Mouse (Mus musculus): ENCODE data around the gene Hrc. TPM values are rescaled to one million over a fixed set of nuclear protein-coding genes. Genes with fewer than 3 reads are reported as not detected.
A peak's percentile ranks its signal among the peaks of the same experiment; 100 is the strongest.

The Hrc gene
- polyA plus RNA-seq (2015; fragmentation: Nextera tagmentation; extraction: Ambion mirVana), result 6.5 and 15.1 TPM in 2 replicates

DNA sequence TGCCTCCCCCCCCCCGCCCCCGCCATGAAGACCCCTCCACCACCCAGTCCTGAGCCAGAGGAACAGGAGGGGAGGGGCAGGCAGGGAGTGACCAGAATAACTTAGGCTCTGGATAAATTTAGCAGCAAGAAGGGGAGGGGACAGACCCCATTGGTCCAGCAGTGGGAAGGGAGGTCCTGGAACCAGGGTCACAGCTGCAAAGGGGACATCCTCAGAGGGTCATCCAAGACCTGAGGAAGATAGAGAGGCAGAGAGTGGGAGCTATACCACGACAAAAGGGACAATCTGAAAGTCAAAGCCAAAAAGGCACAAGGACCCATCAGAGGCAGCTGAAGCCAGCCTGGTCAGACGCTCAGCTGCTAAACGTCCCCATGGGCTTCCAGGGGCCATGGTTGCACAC, at the start of gene Hrc:
Gene Hrc (plus strand): TSS at position 235 of the 400 bp plus-strand sequence.
- Histone ChIP-seq H3K4me1 (peaks cover 55% of the 10 kb centered on the region), H3K9ac (no peak within 1 kb of the TSS), H3K27ac (peak within 1 kb of the TSS; percentile 93), H3K4me2 (peak within 1 kb of the TSS; percentile 86), H3K27me3 (0 out of 2 replicates have a peak, but pooled peaks cover 3% of the 10 kb centered on the region), H3K4me3 (peak within 1 kb of the TSS; percentile 72; the same call in 1 of the 2 replicates), H3K36me3 (peaks cover 4% of the 10 kb centered on the region; the same call in 1 of the 2 replicates), H3K9me3 (no peaks in the 10 kb centered on the region)
- ATAC-seq (ENCODE audit: insufficient number of reproducible peaks, low FRiP score, low TSS enrichment, low read depth), result no peak
- WGBS, result 31% methylated on average over 5 of the region's 5 CpGs

DNA sequence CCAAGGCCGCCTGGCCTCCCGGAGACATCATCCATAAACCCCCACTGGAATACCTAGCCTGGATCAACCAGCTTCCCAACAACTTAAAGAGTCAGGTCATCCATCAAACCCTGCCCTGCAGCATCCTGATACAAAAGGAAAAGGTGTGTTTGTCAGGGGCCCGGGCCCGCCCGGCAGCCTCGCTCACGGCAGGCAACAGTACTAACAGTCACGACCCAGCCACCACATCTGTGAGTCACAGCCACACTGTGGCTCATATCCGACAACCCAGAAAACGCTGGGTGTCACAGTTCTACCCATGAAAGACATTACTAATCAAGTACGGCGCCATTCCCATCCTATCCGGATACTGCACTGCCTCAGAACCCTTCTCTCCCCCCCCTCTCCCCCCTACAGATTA, 48.6 kb upstream of the Hrc start:
- H3K4me2 ChIP-seq, result no peak overlapping the region
- H3K27ac ChIP-seq, result no peak overlapping the region
- H3K4me3 ChIP-seq, result no peak overlapping the region
- no peaks in the 10 kb centered on the region for H3K27me3 ChIP-seq
- H3K36me3 ChIP-seq, result no peaks in the 10 kb centered on the region
- no peak overlapping the region for H3K9ac ChIP-seq
- WGBS, result 79% methylated on average over 13 of the region's 13 CpGs
- no peaks in the 10 kb centered on the region for H3K9me3 ChIP-seq
- ATAC-seq (ENCODE audit: insufficient number of reproducible peaks, low FRiP score, low TSS enrichment, low read depth), result no peak
- H3K4me1 ChIP-seq, result no peaks in the 10 kb centered on the region

- Histone ChIP-seq H3K36me3 (no peaks in the 10 kb centered on the region), H3K27ac (no peak overlapping the region), H3K9me3 (no peaks in the 10 kb centered on the region), H3K27me3 (peaks cover 5% of the 10 kb centered on the region; the same call in 1 of the 2 replicates), H3K4me1 (peaks cover 4% of the 10 kb centered on the region; the same call in 1 of the 2 replicates), H3K9ac (no peak overlapping the region), H3K4me3 (no peak overlapping the region), H3K4me2 (no peak overlapping the region)
- ATAC-seq (ENCODE audit: insufficient number of reproducible peaks, low FRiP score, low TSS enrichment, low read depth), result no peak
- 57% methylated on average over 1 of the region's 1 CpGs for WGBS
Observed at GRCm38 (mm10) chr7:45296626-45297025, 38.5 kb upstream of the Hrc start.

DNA sequence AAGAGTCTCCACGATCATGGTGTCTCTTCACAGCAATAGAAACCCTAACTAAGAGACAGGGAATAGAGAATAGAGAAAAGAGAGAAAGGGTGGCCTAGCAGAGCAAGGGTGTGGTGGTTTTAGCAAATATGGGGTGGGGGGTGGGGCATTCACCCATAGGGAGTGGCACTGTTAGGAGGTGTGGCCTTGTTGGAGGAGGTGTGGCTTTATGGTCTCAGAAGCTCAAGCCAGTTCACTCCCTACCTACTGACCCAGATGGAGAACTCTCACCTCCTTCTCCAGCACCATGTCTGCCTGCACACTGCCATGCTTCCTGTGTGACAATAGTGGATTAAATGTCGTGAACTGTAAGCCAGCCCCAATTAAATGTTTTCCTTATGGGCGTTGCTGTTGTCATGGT, 37.5 kb upstream of the Hrc start:
- Histone ChIP-seq H3K4me2 (no peak overlapping the region), H3K36me3 (no peaks in the 10 kb centered on the region), H3K9ac (no peak overlapping the region), H3K4me1 (peaks cover 4% of the 10 kb centered on the region; the same call in 1 of the 2 replicates), H3K9me3 (no peaks in the 10 kb centered on the region), H3K27me3 (peaks cover 5% of the 10 kb centered on the region; the same call in 1 of the 2 replicates), H3K27ac (no peak overlapping the region), H3K4me3 (no peak overlapping the region)
- no peak for ATAC-seq (ENCODE audit: insufficient number of reproducible peaks, low FRiP score, low TSS enrichment, low read depth)
- 61% methylated on average over 3 of the region's 3 CpGs for WGBS

DNA sequence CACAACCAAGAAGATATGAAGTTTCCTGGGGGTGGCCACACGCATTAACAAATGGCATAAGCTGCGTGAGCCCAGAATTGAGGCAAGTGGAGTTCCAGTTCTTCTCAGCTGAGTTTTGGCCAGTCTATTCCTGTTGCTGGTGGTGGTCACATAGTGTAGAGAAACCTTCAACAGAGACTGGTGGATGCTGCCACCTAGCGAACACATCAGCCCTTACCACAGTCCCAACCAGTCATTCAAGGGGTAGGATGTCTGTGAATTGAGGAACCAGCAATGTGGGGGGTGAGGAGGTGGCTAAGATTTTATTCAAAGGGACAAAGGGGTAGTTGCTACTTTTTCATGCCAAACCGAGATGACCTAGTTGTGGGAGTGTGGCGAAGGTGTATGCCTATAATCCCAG, 35.3 kb upstream of the Hrc start:
- H3K9ac ChIP-seq, result no peak overlapping the region
- no peak overlapping the region for H3K4me2 ChIP-seq
- H3K4me3 ChIP-seq, result no peak overlapping the region
- H3K27ac ChIP-seq, result no peak overlapping the region
- peaks cover 5% of the 10 kb centered on the region; the same call in 1 of the 2 replicates for H3K27me3 ChIP-seq
- peaks cover 19% of the 10 kb centered on the region for H3K36me3 ChIP-seq
- peak; percentile 74 for ATAC-seq (ENCODE audit: insufficient number of reproducible peaks, low FRiP score, low TSS enrichment, low read depth)
- H3K4me1 ChIP-seq, result peaks cover 4% of the 10 kb centered on the region; the same call in 1 of the 2 replicates
- WGBS, result 13% methylated on average over 5 of the region's 5 CpGs
- no peaks in the 10 kb centered on the region for H3K9me3 ChIP-seq

GRCm38 (mm10) chr7:45300270-45300669, 34.8 kb upstream of the Hrc start:
- ATAC-seq (ENCODE audit: insufficient number of reproducible peaks, low FRiP score, low TSS enrichment, low read depth), result no peak
- WGBS, result 14% methylated on average over 6 of the region's 6 CpGs
- no peak overlapping the region for H3K27ac ChIP-seq
- no peak overlapping the region for H3K4me2 ChIP-seq
- no peaks in the 10 kb centered on the region for H3K9me3 ChIP-seq
- peaks cover 8% of the 10 kb centered on the region; the same call in 1 of the 2 replicates for H3K4me1 ChIP-seq
- peaks cover 22% of the 10 kb centered on the region for H3K36me3 ChIP-seq
- H3K27me3 ChIP-seq, result peaks cover 5% of the 10 kb centered on the region; the same call in 1 of the 2 replicates
- no peak overlapping the region for H3K9ac ChIP-seq
- H3K4me3 ChIP-seq, result no peak overlapping the region

GRCm38 (mm10) chr7:45302626-45303025, 32.5 kb upstream of the Hrc start:
- WGBS, result 57% methylated on average over 8 of the region's 8 CpGs
- Histone ChIP-seq H3K27me3 (peaks cover 5% of the 10 kb centered on the region; the same call in 1 of the 2 replicates), H3K4me3 (no peak overlapping the region), H3K9me3 (no peaks in the 10 kb centered on the region), H3K4me1 (peaks cover 10% of the 10 kb centered on the region; the same call in 1 of the 2 replicates), H3K4me2 (no peak overlapping the region), H3K27ac (no peak overlapping the region), H3K9ac (no peak overlapping the region), H3K36me3 (peaks cover 29% of the 10 kb centered on the region)
- no peak for ATAC-seq (ENCODE audit: insufficient number of reproducible peaks, low FRiP score, low TSS enrichment, low read depth)

DNA sequence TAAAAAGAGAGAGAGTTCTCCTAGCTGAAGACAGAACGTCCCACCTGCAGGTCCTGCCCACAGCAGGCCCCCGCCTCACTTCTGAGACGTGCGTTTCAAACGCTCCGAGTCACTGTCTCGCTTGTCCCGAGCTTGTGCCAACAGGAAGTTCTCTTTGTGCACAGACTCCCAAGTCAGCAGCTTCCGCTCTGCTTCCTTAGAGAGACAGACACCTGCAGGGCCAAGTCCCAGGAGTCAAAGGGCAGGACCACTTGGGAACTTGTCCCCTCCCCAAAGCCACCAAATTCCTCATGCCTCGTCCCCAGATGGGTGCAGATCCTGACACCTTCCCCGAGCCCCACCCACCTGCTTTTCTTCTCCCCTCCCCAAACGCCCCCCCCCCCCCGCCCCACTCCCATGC, 30.2 kb upstream of the Hrc start:
- peaks cover 48% of the 10 kb centered on the region for H3K36me3 ChIP-seq
- H3K9ac ChIP-seq, result no peak overlapping the region
- 25% methylated on average over 11 of the region's 13 CpGs for WGBS
- no peak overlapping the region for H3K27ac ChIP-seq
- peaks cover 12% of the 10 kb centered on the region; the same call in 1 of the 2 replicates for H3K4me1 ChIP-seq
- H3K4me2 ChIP-seq, result 0 out of 2 replicates have a peak overlapping the region, but pooled peaks have one; percentile 19
- no peak overlapping the region for H3K4me3 ChIP-seq
- peaks cover 5% of the 10 kb centered on the region; the same call in 1 of the 2 replicates for H3K27me3 ChIP-seq
- ATAC-seq (ENCODE audit: insufficient number of reproducible peaks, low FRiP score, low TSS enrichment, low read depth), result no peak
- no peaks in the 10 kb centered on the region for H3K9me3 ChIP-seq

GRCm38 (mm10) chr7:45305275-45305674, 29.8 kb upstream of the Hrc start:
- no peak overlapping the region for H3K27ac ChIP-seq
- no peaks in the 10 kb centered on the region for H3K9me3 ChIP-seq
- no peak overlapping the region for H3K9ac ChIP-seq
- no peak overlapping the region for H3K4me3 ChIP-seq
- peaks cover 12% of the 10 kb centered on the region; the same call in 1 of the 2 replicates for H3K4me1 ChIP-seq
- WGBS, result 9% methylated on average over 17 of the region's 17 CpGs
- peaks cover 5% of the 10 kb centered on the region; the same call in 1 of the 2 replicates for H3K27me3 ChIP-seq
- H3K36me3 ChIP-seq, result peaks cover 53% of the 10 kb centered on the region
- ATAC-seq (ENCODE audit: insufficient number of reproducible peaks, low FRiP score, low TSS enrichment, low read depth), result no peak
- 0 out of 2 replicates have a peak overlapping the region, but pooled peaks have one; percentile 19 for H3K4me2 ChIP-seq

DNA sequence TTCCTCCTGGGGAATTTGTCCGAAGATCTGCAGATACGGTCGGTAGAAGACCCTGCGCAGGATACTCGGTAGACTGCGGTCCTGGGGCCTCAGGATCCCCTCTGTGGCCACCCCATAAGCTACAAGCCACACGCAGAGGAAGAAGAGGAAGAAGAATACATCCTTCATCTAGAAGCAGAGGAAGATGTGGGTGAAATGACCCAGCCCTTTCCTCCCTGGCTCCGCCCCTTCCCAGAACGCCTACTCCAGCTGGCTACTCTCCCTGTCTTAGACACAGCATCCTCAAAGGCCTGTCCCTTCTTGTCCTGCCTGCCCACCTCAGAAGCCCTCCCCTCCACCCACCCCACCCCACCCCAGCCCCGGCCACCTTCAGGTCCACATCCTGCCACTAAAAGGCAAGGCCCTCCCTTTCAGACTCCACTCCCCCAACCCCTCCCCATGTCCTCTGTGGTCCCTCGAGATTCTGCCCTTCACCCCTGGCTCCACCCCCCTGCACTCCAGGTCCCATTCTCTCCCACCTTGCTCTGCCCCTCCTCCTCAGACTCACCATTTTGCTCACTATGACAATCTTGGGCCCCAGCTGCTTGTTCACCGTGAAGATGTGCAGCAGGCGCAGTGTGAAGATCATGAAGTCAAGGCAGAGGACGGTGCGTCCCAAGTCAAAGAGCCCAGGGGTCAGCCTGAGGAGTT, 26.4 kb upstream of the Hrc start:
- no peak for ATAC-seq (ENCODE audit: insufficient number of reproducible peaks, low FRiP score, low TSS enrichment, low read depth)
- no peak overlapping the region for H3K4me3 ChIP-seq
- 67% methylated on average over 15 of the region's 15 CpGs for WGBS
- no peaks in the 10 kb centered on the region for H3K9me3 ChIP-seq
- H3K27ac ChIP-seq, result no peak overlapping the region
- peaks cover 55% of the 10 kb centered on the region for H3K36me3 ChIP-seq
- peaks cover 16% of the 10 kb centered on the region for H3K4me1 ChIP-seq
- no peak overlapping the region for H3K9ac ChIP-seq
- H3K27me3 ChIP-seq, result no peaks in the 10 kb centered on the region
- no peak overlapping the region for H3K4me2 ChIP-seq

DNA sequence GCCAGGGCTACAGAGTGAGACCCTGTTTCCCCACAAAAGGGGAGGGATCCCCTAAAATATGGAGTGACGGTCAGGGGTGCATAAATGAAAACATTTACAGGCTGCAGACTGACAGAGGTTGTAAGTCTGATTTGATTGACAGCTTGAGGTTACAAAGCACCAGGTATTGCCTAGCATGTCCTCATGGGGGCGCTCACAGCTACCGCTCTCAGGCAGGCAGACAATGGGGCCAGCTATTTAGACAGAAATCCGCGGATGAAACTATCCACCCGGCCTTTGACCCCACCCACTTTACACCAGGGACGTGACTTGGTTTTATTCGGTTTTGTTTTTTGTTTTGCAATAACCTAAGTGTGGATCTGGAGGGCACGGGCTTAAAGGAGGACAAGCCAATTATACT, 25.6 kb upstream of the Hrc start:
- 17% methylated on average over 9 of the region's 9 CpGs for WGBS
- no peak overlapping the region for H3K27ac ChIP-seq
- H3K4me3 ChIP-seq, result no peak overlapping the region
- no peak overlapping the region for H3K4me2 ChIP-seq
- H3K9me3 ChIP-seq, result no peaks in the 10 kb centered on the region
- no peak overlapping the region for H3K9ac ChIP-seq
- peaks cover 19% of the 10 kb centered on the region for H3K4me1 ChIP-seq
- no peak for ATAC-seq (ENCODE audit: insufficient number of reproducible peaks, low FRiP score, low TSS enrichment, low read depth)
- H3K36me3 ChIP-seq, result peaks cover 50% of the 10 kb centered on the region
- H3K27me3 ChIP-seq, result no peaks in the 10 kb centered on the region

DNA sequence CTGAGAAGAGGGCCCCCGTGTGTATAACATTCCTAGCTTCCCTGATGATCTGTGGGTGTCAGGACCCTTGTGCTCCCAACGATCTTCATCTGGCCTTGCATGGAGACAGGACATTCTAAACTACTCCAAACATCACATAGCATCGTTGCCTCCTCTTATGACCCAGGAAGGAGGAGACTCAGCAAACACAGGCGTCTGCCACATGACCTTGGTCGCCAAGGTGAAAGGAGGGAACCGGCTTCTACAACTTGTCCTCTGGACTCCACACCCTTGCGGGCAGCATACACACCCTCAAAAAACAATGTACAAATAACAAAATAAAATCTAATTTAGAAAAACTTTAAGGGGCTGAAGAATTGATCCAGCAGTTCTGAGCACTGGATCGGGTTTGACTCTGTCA, 23.1 kb upstream of the Hrc start:
- no peak overlapping the region for H3K27ac ChIP-seq
- ATAC-seq (ENCODE audit: insufficient number of reproducible peaks, low FRiP score, low TSS enrichment, low read depth), result no peak
- H3K4me3 ChIP-seq, result no peak overlapping the region
- H3K9ac ChIP-seq, result no peak overlapping the region
- H3K36me3 ChIP-seq, result peaks cover 51% of the 10 kb centered on the region
- peaks cover 13% of the 10 kb centered on the region for H3K4me1 ChIP-seq
- 47% methylated on average over 8 of the region's 8 CpGs for WGBS
- no peak overlapping the region for H3K4me2 ChIP-seq
- no peaks in the 10 kb centered on the region for H3K27me3 ChIP-seq
- no peaks in the 10 kb centered on the region for H3K9me3 ChIP-seq

Data from limb, embryonic 15.5 days (tissue).